In genomic region chr6:83165607-83166242, GRCm38 (mm10) we compare ENCODE assay signal across 8 mouse cellular contexts. TPM values are rescaled to one million over a fixed set of nuclear protein-coding genes. Genes with fewer than 3 reads are reported as not detected.
DNase-seq lines count a peak whose midpoint lies in the region; ATAC-seq lines count a peak whose summit lies in the region.

Gene Dctn1 (plus strand): TSS chr6:83165920.

- H3K9me3 ChIP-seq in heart, embryonic 14.5 days (ENCODE audit: control insufficient read depth, low read length): no peaks in the 10 kb centered on the region
- no peaks in the 10 kb centered on the region for H3K9me3 ChIP-seq in liver, embryonic 13.5 days (replicated peaks)
- no peaks in the 10 kb centered on the region for H3K9me3 ChIP-seq in stomach, embryonic 16.5 days (replicated peaks; ENCODE audit: control insufficient read depth, low read length)

- peak within 1 kb of the TSS; percentile 80 for H3K4me3 ChIP-seq in brown adipose tissue, adult 24 weeks (ENCODE audit: insufficient read depth, low read depth, low read length)
- peak within 1 kb of the TSS; percentile 72 to 81 for H3K4me3 ChIP-seq in heart, embryonic 14.5 days (ENCODE audit: control insufficient read depth in 1 of 2, insufficient read depth in 1 of 2, low read depth in 1 of 2, low read length in 2 of 2)
- H3K4me3 ChIP-seq in liver, embryonic 13.5 days (replicated peaks): peak within 1 kb of the TSS; percentile 80
- peak within 1 kb of the TSS; percentile 86 for H3K4me3 ChIP-seq in stomach, embryonic 16.5 days (replicated peaks; ENCODE audit: low read length)

- peaks cover 21% of the 10 kb centered on the region for H3K27me3 ChIP-seq in heart, embryonic 14.5 days (ENCODE audit: control insufficient read depth, insufficient read depth, low read length)
- H3K27me3 ChIP-seq in liver, embryonic 13.5 days: peaks cover 28% of the 10 kb centered on the region
- H3K27me3 ChIP-seq in stomach, embryonic 16.5 days (ENCODE audit: control insufficient read depth, insufficient read depth, low read length): peaks cover 19% of the 10 kb centered on the region

- under 1% methylated on average over 47 of the region's 58 CpGs for WGBS in heart, embryonic 14.5 days
- under 1% methylated on average over 58 of the region's 58 CpGs for WGBS in liver, embryonic 13.5 days (ENCODE audit: insufficient replicate concordance)
- under 1% methylated on average over 55 of the region's 58 CpGs for WGBS in stomach, embryonic 16.5 days

- peak; percentile 77 for ATAC-seq in heart, embryonic 14.5 days (ENCODE audit: insufficient number of reproducible peaks, insufficient read depth, low FRiP score, low read depth)
- ATAC-seq in liver, embryonic 13.5 days (ENCODE audit: low read depth): peak; percentile 87
- ATAC-seq in stomach, embryonic 16.5 days (ENCODE audit: insufficient read depth, low FRiP score): peak; percentile 86

- peak within 1 kb of the TSS; percentile 88 for H3K9ac ChIP-seq in heart, embryonic 14.5 days (ENCODE audit: low read length)
- H3K9ac ChIP-seq in liver, embryonic 13.5 days: peak within 1 kb of the TSS; percentile 91
- H3K9ac ChIP-seq in stomach, embryonic 16.5 days (ENCODE audit: low read length): peak within 1 kb of the TSS; percentile 93

- peak within 1 kb of the TSS; percentile 89 for H3K4me2 ChIP-seq in heart, embryonic 14.5 days (ENCODE audit: low read length)
- peak within 1 kb of the TSS; percentile 84 for H3K4me2 ChIP-seq in liver, embryonic 13.5 days
- peak within 1 kb of the TSS; percentile 79 for H3K4me2 ChIP-seq in stomach, embryonic 16.5 days (ENCODE audit: low read depth, low read length)

- H3K36me3 ChIP-seq in heart, embryonic 14.5 days (ENCODE audit: control insufficient read depth, insufficient read depth, low read length): no peaks in the 10 kb centered on the region; the same call in 1 of the 2 replicates
- H3K36me3 ChIP-seq in liver, embryonic 13.5 days: no peaks in the 10 kb centered on the region
- no peaks in the 10 kb centered on the region for H3K36me3 ChIP-seq in stomach, embryonic 16.5 days (ENCODE audit: control insufficient read depth, insufficient read depth, low read length)

- H3K27ac ChIP-seq in brown adipose tissue, adult 24 weeks (replicated peaks; ENCODE audit: low read depth, low read length): peak within 1 kb of the TSS; percentile 91
- peak within 1 kb of the TSS; percentile 64 to 75; a peak in 3 of 4 replicates for H3K27ac ChIP-seq in heart, embryonic 14.5 days (replicated peaks in 1 of 2; ENCODE audit: control insufficient read depth in 1 of 2, insufficient read depth in 1 of 2, low read depth in 2 of 2, low read length in 2 of 2)
- peak within 1 kb of the TSS; percentile 80 for H3K27ac ChIP-seq in liver, embryonic 13.5 days
- peak within 1 kb of the TSS; percentile 88 for H3K27ac ChIP-seq in stomach, embryonic 16.5 days (ENCODE audit: low read length)

- DNase-seq in CD4-positive, CD25-positive, alpha-beta regulatory T cell, adult 2 months (ENCODE audit: low read depth, low spot score): peak; percentile 96
- DNase-seq in fibroblast of lung, adult 2 months (ENCODE audit: low read depth): peak; percentile 81
- DNase-seq in kidney, postnatal 14 days: peak; percentile 96
- peak; percentile 91 for DNase-seq in liver, embryonic 13.5 days
- peak; percentile 96 for DNase-seq in neural tube, embryonic 10.5 days (ENCODE audit: extremely low spot score, low spot score)

- peaks cover 11% of the 10 kb centered on the region for H3K4me1 ChIP-seq in brown adipose tissue, adult 24 weeks (ENCODE audit: control insufficient read depth, insufficient read depth, insufficient read length, low read length)
- H3K4me1 ChIP-seq in heart, embryonic 14.5 days (ENCODE audit: control insufficient read depth in 2 of 2, insufficient read depth in 2 of 2, low read length in 2 of 2): peaks cover 6 to 30% of the 10 kb centered on the region in 2 experiments; a peak in 3 of 4 replicates
- H3K4me1 ChIP-seq in liver, embryonic 13.5 days (replicated peaks): peaks cover 49% of the 10 kb centered on the region
- peaks cover 25% of the 10 kb centered on the region for H3K4me1 ChIP-seq in stomach, embryonic 16.5 days (ENCODE audit: control insufficient read depth, insufficient read depth, low read length)

RNA-seq across cellular contexts. Expression of gene Dctn1, which starts in this region (rescaled TPM):
- polyA plus RNA-seq in brown adipose tissue, adult 24 weeks (2012; ENCODE audit: insufficient read depth, insufficient read length, missing spikeins): 31.0 and 31.2 TPM in 2 replicates
- 53.1 and 60.2 TPM in 2 replicates for polyA plus RNA-seq in heart, embryonic 14.5 days (2014; fragmentation: Nextera tagmentation; extraction: Ambion mirVana)
- 28.0 and 30.7 TPM in 2 replicates for polyA plus RNA-seq in liver, embryonic 13.5 days (2015; fragmentation: Nextera tagmentation; extraction: Ambion mirVana)
- polyA plus RNA-seq in stomach, embryonic 16.5 days (2015; fragmentation: Nextera tagmentation; extraction: Ambion mirVana): 73.7 and 74.1 TPM in 2 replicates

Comparison
In these comparisons a context has a peak if more than half of its experiments do, and no peak if none do; other contexts are left out.
1. Peak in every context shown above with its lines: DNase-seq, ATAC-seq, H3K4me3 ChIP-seq and H3K27ac ChIP-seq.